Mouse (Mus musculus) G1E (cell line): ENCODE results near the gene Trex1. TPM values are rescaled to one million over a fixed set of nuclear protein-coding genes. Genes with fewer than 3 reads are reported as not detected.

ENCODE experiments used
- ATAC-seq: 2 replicates; pipeline ENCODE4 v1.8.0; 2016; ENCODE audit warnings: mild to moderate bottlenecking; ENCODE audit not compliant: insufficient number of reproducible peaks, poor library complexity, low FRiP score, severe bottlenecking; ENCODE audit errors: extremely low read depth
- DNase-seq: peaks from one replicate; pipeline ENCODE4 v3.0.0; 2012; ENCODE audit warnings: low spot score
- H3K27me3 ChIP-seq: 2 replicates; pipeline ENCODE4 v1.6.1; 2012; ENCODE audit warnings: mild to moderate bottlenecking, low read length, inconsistent platforms; ENCODE audit not compliant: insufficient read depth
- H3K36me3 ChIP-seq: replicated peaks from 2 replicates; pipeline ENCODE3; 2012; ENCODE audit warnings: mild to moderate bottlenecking, inconsistent platforms
- H3K4me1 ChIP-seq: 2 replicates; pipeline ENCODE4 v1.6.1; 2012; ENCODE audit warnings: low read depth, low read length, inconsistent platforms, mixed read lengths; ENCODE audit not compliant: insufficient read depth
- H3K4me3 ChIP-seq: 2 replicates; pipeline ENCODE4 v1.5.1; 2012; ENCODE audit warnings: low read depth, mild to moderate bottlenecking, inconsistent platforms, low read length, moderate library complexity, mixed read lengths
- H3K9me3 ChIP-seq: replicated peaks from 2 replicates; pipeline ENCODE4 v1.6.1; 2012; ENCODE audit warnings: inconsistent platforms
- CTCF ChIP-seq: IDR thresholded peaks from 2 replicates; pipeline ENCODE4 v1.5.1; 2012; ENCODE audit warnings: low read depth, low read length, inconsistent platforms, mixed read lengths
- GATA1 ChIP-seq: IDR thresholded peaks from 2 replicates; pipeline ENCODE4 v1.6.1; 2012; ENCODE audit warnings: borderline replicate concordance, low read length, inconsistent platforms, mixed read lengths
- GATA2 ChIP-seq: IDR thresholded peaks from 2 replicates; pipeline ENCODE4 v1.6.1; 2012; ENCODE audit warnings: low read depth, low read length, inconsistent platforms, borderline replicate concordance
- POLR2AphosphoS5 ChIP-seq: IDR thresholded peaks from 2 replicates; pipeline ENCODE4 v1.6.1; 2012; ENCODE audit warnings: low read depth, low read length, inconsistent platforms; ENCODE audit not compliant: insufficient replicate concordance
- TAL1 ChIP-seq: conservative IDR thresholded peaks from 2 replicates; pipeline ENCODE4 v1.6.1; 2012; ENCODE audit warnings: low read depth, low read length, inconsistent platforms, mixed read lengths
- polyA plus RNA-seq: library from polyadenylated mRNA; stranded (reverse); fragments of >175 nt; gene quantifications from 2 replicates; pipeline ENCODE4 v1.2.3, GENCODE M21; 2012
- total RNA-seq, 2 experiments: library from RNA; stranded (forward) in 1 of 2; stranded (reverse) in 1 of 2; fragments of 200-1000 nt in 1 of 2; fragments of >200 nt in 1 of 2; fragmentation: Nextera tagmentation in 1 of 2; gene quantifications; 2 replicates each; pipeline ENCODE4 v1.2.3; 2014 to 2017

Gene Trex1
- total and polyA plus RNA-seq, 3 experiments = 9.6 to 27.4 (median 12.2) TPM

DNA sequence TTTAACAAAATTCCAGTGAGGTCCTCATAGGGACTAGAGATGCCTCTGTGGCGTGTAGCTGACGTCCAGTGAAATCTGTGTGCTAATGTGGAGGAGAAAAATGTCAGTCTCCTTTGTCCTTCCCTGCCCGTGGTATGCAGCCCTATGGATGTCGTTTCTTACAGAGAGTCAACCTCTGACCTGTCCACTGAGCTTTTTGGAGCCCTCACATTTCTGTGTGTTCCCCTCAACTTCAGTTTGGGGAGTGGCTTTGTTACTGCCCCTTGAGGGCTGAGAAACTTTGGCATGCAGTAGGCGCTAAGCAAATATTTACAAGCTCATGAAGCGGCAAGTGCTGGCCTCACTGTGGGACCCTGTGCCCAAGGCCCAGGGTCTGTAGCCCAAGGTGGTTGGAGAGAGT, 37.8 kb upstream of the Trex1 start:
- Histone ChIP-seq H3K27me3 (peaks cover 58% of the 10 kb centered on the region), H3K36me3 (peaks cover 11% of the 10 kb centered on the region), H3K4me3 (no peak overlapping the region), H3K9me3 (peaks cover 10% of the 10 kb centered on the region), H3K4me1 (peaks cover 3% of the 10 kb centered on the region; the same call in 1 of the 2 replicates)
- no peak for ATAC-seq
- DNase-seq = no peak
- TF ChIP-seq TAL1 (no peak), GATA1 (no peak)

DNA sequence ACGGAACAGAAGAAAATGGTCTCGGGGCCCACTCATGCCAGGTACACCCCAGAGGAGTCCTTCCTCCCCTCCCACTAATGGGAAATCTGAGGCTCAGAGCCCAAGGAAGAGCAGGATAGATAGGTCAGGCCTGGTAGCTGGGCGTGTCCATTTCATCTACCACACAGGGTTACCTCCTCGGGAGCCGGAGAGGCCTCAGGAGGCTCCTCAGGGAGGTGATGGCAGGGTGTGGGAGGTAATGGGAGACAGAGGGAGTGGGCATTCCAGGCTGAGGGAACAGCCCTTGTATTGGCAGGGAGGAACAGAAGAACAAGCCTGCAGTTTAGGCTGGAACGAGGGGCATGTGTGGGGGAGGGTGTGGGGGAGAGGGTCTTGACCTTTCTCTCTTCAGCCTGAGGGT, 37.3 kb upstream of the Trex1 start:
- DNase-seq = no peak
- Histone ChIP-seq H3K27me3 (peaks cover 55% of the 10 kb centered on the region), H3K4me1 (peaks cover 3% of the 10 kb centered on the region; the same call in 1 of the 2 replicates), H3K9me3 (peaks cover 10% of the 10 kb centered on the region), H3K4me3 (no peak overlapping the region), H3K36me3 (peaks cover 15% of the 10 kb centered on the region)
- no peak for ATAC-seq
- TF ChIP-seq POLR2AphosphoS5 (no peak), CTCF (no peak), GATA1 (no peak), TAL1 (no peak), GATA2 (no peak)

DNA sequence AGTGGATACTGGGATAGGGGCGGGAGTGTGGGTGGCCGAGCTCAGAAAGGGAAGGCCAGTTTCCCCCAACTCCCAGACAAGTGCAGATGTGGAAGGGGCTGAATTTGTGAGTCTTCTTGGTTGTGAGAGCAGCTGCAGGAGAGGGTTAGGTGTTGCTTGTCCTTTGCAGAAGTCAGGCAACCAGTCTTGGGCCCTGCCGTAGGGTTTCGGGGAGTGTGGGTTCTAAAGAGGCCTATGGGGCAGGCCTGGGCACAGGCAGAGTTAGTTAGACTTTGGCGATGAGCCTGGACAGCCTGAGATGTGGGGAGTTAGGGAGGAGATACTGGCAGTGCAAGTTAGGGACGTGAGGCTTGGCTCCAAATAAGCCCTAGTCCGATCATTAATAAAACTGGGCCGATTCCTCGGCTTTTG, 36.7 kb upstream of the Trex1 start:
- H3K4me1 ChIP-seq = peaks cover 3% of the 10 kb centered on the region; the same call in 1 of the 2 replicates

DNA sequence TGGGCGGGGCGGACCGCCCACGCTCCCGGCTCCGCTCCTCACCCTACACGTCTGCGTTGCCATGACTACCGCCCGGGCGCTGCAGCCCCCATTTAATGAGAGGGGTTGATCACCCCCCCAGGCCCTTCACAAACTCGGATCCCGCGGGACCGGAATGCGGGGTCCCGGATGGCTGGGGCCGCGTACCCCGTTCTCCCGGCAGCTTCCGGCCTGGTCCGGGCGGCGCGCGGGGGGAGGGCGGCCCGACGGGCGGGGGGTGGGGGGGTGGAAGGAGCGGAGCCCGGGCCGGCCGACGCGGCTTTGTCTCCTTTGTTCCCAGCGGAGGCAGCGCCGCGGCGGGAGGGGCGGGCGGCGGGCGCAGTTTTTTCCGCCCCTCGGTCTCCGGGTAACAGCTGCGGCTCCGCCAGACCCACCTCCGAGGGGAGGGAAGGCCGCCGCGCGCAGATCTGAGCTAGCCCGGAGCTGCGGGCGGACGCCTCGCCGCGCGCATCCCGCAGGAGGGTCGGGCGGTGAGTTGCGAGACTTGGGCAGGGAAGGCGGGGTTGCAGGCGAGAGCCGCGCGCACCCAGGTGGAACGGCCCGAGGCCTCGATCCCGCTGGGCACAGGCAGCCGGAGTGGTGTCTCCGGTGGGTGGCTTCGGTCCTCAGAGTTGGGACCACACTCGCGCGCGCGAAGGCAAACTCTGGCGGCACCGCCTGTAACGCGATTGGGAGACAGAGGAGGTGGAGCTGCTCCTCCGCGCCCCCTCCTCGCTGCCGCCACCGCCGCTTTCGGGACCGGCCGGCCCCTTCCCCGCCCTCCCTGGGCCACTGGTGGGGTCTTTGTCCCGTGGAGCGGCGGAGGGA, 35.8 kb upstream of the Trex1 start, which contains the start of gene Plxnb1:
Gene Plxnb1, plus strand, starts transcription at position 253 of the 846 bp plus-strand sequence.
- no peak for TF ChIP-seq GATA1
- TF ChIP-seq POLR2AphosphoS5 = no peak
- no peak for ATAC-seq
- Histone ChIP-seq H3K27me3 (peaks cover 44% of the 10 kb centered on the region), H3K36me3 (peaks cover 29% of the 10 kb centered on the region), H3K4me3 (peak within 1 kb of the TSS; percentile 13; the same call in 1 of the 2 replicates), H3K4me1 (peaks cover 6% of the 10 kb centered on the region; the same call in 1 of the 2 replicates), H3K9me3 (peaks cover 10% of the 10 kb centered on the region)
- no peak for DNase-seq

More for the DNA sequence above, 36.7 kb upstream of the Trex1 start:
- H3K27me3 ChIP-seq = peaks cover 51% of the 10 kb centered on the region
- H3K36me3 ChIP-seq = peaks cover 21% of the 10 kb centered on the region
- TF ChIP-seq TAL1 (no peak), POLR2AphosphoS5 (no peak), CTCF (no peak), GATA2 (no peak), GATA1 (no peak)
- H3K4me3 ChIP-seq = no peak overlapping the region
- peaks cover 10% of the 10 kb centered on the region for H3K9me3 ChIP-seq
- DNase-seq (no peak), ATAC-seq (no peak)

DNA sequence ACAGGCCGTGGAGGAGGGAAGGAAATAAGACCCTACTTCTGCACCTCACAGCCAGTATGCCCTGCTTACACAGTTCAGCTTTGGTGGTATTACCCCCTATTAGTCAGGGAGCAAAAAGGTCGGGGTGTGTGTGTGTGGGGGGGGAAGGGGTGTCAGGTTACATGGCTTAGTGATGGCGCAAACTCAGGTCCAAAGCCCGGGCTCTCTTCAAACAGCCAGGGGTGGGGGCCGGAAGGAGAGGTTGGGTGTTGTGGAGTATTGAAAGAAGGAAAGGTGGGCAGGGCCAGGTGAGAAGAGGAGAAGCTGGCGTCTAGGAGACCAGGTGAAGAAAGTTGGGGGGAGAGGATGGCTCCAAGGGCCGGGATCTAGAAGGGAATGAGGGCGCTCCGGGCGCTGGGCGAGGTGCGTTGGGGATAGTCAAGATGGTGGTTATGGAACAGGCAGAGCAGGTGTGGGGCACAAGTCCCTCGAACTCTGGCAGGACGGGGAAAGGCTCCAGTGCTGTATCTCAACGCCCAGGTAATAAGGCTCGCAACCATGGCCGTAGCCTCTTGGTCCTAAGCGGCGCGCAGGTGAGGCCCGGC, 35.1 kb upstream of the Trex1 start:
- DNase-seq (no peak), ATAC-seq (no peak)
- no peak for TF ChIP-seq CTCF
- Histone ChIP-seq H3K4me3 (peak overlapping the region; percentile 13; the same call in 1 of the 2 replicates), H3K9me3 (peaks cover 10% of the 10 kb centered on the region), H3K4me1 (peaks cover 7% of the 10 kb centered on the region; the same call in 1 of the 2 replicates), H3K27me3 (peaks cover 39% of the 10 kb centered on the region), H3K36me3 (peaks cover 37% of the 10 kb centered on the region)

DNA sequence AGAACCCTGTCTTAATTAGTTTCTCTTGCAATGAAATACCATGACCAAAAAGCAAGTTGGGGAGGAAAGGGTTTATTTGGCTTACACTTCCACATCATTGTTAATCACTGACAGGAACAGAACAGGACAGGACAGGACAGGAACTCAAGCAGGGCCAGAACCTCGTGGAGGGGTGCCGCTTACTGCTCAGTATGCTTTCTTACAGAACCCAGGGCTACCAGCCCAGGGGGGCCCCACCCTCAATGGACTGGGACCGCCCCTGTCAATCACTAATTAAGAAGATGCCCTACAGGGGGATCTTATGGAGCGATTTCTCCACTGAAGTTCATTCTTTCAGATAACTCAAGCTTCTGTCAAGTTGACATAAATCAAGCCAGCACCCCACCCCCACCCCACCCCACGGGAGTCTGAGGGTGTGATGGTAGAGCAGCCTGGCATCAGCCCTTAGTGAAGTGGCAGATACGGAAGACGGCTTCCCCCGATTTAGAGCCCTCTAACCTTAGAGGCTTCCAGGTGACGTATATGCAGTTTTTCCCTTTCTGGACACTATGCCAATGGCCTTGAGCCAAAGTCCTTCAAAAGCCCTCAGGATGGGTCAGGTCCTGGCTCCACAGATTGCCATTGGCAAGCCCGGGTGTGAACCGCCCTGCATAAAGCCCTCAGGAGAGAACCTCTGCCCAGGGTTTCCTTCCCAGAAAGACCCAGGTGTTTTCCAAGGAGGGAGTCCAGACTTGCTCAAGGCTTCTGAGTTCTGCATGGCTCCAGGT, 34.4 kb upstream of the Trex1 start:
- peaks cover 43% of the 10 kb centered on the region for H3K36me3 ChIP-seq
- H3K9me3 ChIP-seq = peaks cover 10% of the 10 kb centered on the region
- ATAC-seq = no peak
- no peak for DNase-seq
- H3K27me3 ChIP-seq = peaks cover 36% of the 10 kb centered on the region
- H3K4me1 ChIP-seq = peaks cover 7% of the 10 kb centered on the region; the same call in 1 of the 2 replicates
- TF ChIP-seq POLR2AphosphoS5 (no peak), GATA2 (no peak), TAL1 (no peak), GATA1 (no peak), CTCF (no peak)
- H3K4me3 ChIP-seq = no peak overlapping the region
